ENCODE assay signal across 8 mouse cellular contexts in the genomic region with DNA sequence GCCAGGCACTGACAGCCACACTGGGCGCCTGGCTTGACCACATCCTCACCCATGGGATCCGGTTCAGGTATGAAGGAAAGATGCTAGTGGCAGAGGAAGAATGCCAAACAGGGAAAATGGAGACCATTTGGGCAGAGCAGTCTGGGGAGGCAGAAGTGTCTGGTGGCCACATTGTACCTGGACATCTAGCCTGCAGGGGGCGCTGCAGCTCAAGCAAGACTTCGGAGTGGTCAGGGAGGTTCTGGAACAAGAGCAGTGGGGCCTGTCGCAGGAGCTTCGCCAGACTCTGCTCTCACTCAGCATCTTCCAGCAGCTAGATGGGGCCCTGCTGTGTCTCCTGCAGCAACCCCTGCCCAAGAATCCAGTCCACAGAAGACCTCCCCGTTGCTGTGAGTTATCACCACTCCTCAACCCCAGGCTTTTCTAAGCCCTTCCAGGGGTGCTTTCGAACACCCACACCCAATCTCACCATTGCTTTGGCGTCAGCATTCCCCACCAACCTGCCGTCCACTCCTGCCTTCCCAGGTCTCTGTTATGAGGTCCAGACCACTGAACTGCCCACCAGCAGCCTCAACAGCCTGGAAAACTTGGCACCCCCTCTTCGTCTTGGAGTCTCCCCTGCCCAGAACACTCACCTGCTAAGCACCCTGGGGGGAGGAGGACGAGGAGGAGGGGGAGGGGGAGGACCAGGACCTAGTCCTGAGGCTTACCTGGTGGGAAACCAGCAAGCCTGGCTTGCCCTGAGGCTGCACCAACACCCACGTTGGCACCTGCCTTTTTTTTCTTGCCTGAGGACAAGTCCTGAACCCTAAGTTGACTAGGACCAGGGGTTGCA. TPM values are rescaled to one million over a fixed set of nuclear protein-coding genes. Genes with fewer than 3 reads are reported as not detected.
DNase-seq lines count a peak whose midpoint lies in the region; ATAC-seq and TF ChIP-seq lines count a peak whose summit lies in the region.

No protein-coding gene starts in this region.

- H3K9ac ChIP-seq in ES-E14 (ENCODE audit: insufficient read depth, low read depth, low read length, poor library complexity, severe bottlenecking) = no peak overlapping the region; the same call in 1 of the 2 replicates
- peak overlapping the region; percentile 86 for H3K9ac ChIP-seq in embryonic facial prominence, embryonic 14.5 days (ENCODE audit: low read depth, low read length)
- H3K9ac ChIP-seq in heart, embryonic 16.5 days (ENCODE audit: low read length) = peak overlapping the region; percentile 94
- no peak overlapping the region for H3K9ac ChIP-seq in lung, postnatal 0 days (replicated peaks; ENCODE audit: low read depth)

- peak overlapping the region in 1 of 2 experiments; percentile 93; a peak in 2 of 4 replicates for H3K4me3 ChIP-seq in ES-E14 (ENCODE audit: insufficient read depth in 1 of 2, low read depth in 1 of 2, low read length in 2 of 2, poor library complexity in 1 of 2, severe bottlenecking in 1 of 2)
- peak overlapping the region; percentile 91 for H3K4me3 ChIP-seq in embryonic facial prominence, embryonic 14.5 days (ENCODE audit: low read depth, low read length)
- peak overlapping the region; percentile 96 for H3K4me3 ChIP-seq in heart, embryonic 16.5 days (ENCODE audit: low read length)
- no peak overlapping the region for H3K4me3 ChIP-seq in lung, postnatal 0 days (ENCODE audit: low read depth, low read length)

- in situ Hi-C loops in ES-E14 (cut with MboI; ENCODE audit: low sequenced_read_pairs in 2 of 2, unreplicated experiment in 2 of 2) = no loop called here

- peak; percentile 48 for ATAC-seq in embryonic facial prominence, embryonic 14.5 days (ENCODE audit: low read depth)
- ATAC-seq in heart, embryonic 16.5 days (replicated peaks; ENCODE audit: extremely low read depth, insufficient read depth, low FRiP score) = no peak
- peak; percentile 57 for ATAC-seq in lung, postnatal 0 days

- peak; percentile 73 for DNase-seq in ES-E14 (ENCODE audit: low read depth, low spot score)
- peak; percentile 87 to 89 for DNase-seq in adrenal gland, postnatal 36 days
- DNase-seq in embryonic facial prominence, embryonic 14.5 days (ENCODE audit: low spot score) = peak; percentile 75
- peak; percentile 88 to 89 for DNase-seq in kidney, postnatal 25 days
- DNase-seq in lung, postnatal 0 days (ENCODE audit: low spot score) = peak; percentile 90
- DNase-seq in retina, embryonic 14.5 days (ENCODE audit: low spot score) = peak; percentile 83
- DNase-seq in urinary bladder, postnatal 4 days (ENCODE audit: low spot score in 2 of 2) = peak; percentile 67 to 83

- 35% methylated on average over 12 of the region's 13 CpGs for WGBS in embryonic facial prominence, embryonic 14.5 days
- WGBS in heart, embryonic 16.5 days = 35% methylated on average over 13 of the region's 13 CpGs
- WGBS in lung, postnatal 0 days = 40% methylated on average over 13 of the region's 13 CpGs

- H3K27ac ChIP-seq in ES-E14 (ENCODE audit: insufficient read depth, low read depth, low read length, poor library complexity, severe bottlenecking) = no peak overlapping the region
- peak overlapping the region; percentile 67; the same call in 1 of the 2 replicates for H3K27ac ChIP-seq in embryonic facial prominence, embryonic 14.5 days (replicated peaks; ENCODE audit: low read depth, low read length)
- no peak overlapping the region; the same call in 1 of the 2 replicates for H3K27ac ChIP-seq in heart, embryonic 16.5 days (ENCODE audit: low read length)
- no peak overlapping the region for H3K27ac ChIP-seq in lung, postnatal 0 days (ENCODE audit: low read length)

- no peaks in the 10 kb centered on the region for H3K27me3 ChIP-seq in embryonic facial prominence, embryonic 14.5 days (replicated peaks; ENCODE audit: control insufficient read depth, insufficient read depth, low read length)
- H3K27me3 ChIP-seq in heart, embryonic 16.5 days (ENCODE audit: control insufficient read depth, insufficient read depth, low read length) = no peaks in the 10 kb centered on the region
- H3K27me3 ChIP-seq in lung, postnatal 0 days (replicated peaks; ENCODE audit: insufficient read depth, low read length) = no peaks in the 10 kb centered on the region

- TF ChIP-seq CTCF in lung, postnatal 0 days (IDR thresholded peaks at IDR 0.05) = peak; percentile 91

- H3K9me3 ChIP-seq in ES-E14 (ENCODE audit: control insufficient read depth, insufficient read depth, low read depth, low read length) = no peaks in the 10 kb centered on the region
- H3K9me3 ChIP-seq in embryonic facial prominence, embryonic 14.5 days (ENCODE audit: control insufficient read depth, low read length) = no peaks in the 10 kb centered on the region
- no peaks in the 10 kb centered on the region for H3K9me3 ChIP-seq in heart, embryonic 16.5 days (replicated peaks; ENCODE audit: control insufficient read depth, low read length)
- H3K9me3 ChIP-seq in lung, postnatal 0 days (ENCODE audit: low read length) = no peaks in the 10 kb centered on the region

- TF ChIP-seq EP300 in lung, postnatal 0 days (IDR thresholded peaks at IDR 0.05) = no peak

- H3K4me1 ChIP-seq in ES-E14 (ENCODE audit: control insufficient read depth in 2 of 2, insufficient read depth in 2 of 2, low read length in 2 of 2, poor library complexity in 1 of 2) = 0 out of 4 replicates have a peak, but pooled peaks cover 0 to 3% of the 10 kb centered on the region in 2 experiments
- H3K4me1 ChIP-seq in embryonic facial prominence, embryonic 14.5 days (ENCODE audit: control insufficient read depth, insufficient read depth, low read length) = peaks cover 16% of the 10 kb centered on the region
- H3K4me1 ChIP-seq in heart, embryonic 16.5 days (ENCODE audit: control insufficient read depth, insufficient read depth, low read length) = peaks cover 25% of the 10 kb centered on the region
- H3K4me1 ChIP-seq in lung, postnatal 0 days (ENCODE audit: insufficient read depth, low read depth, low read length) = peaks cover 6% of the 10 kb centered on the region

- H3K36me3 ChIP-seq in ES-E14 (ENCODE audit: control insufficient read depth, insufficient read depth, low read length, poor library complexity, severe bottlenecking) = no peaks in the 10 kb centered on the region
- H3K36me3 ChIP-seq in embryonic facial prominence, embryonic 14.5 days (ENCODE audit: control insufficient read depth, insufficient read depth, low read length) = peaks cover 7% of the 10 kb centered on the region; the same call in 1 of the 2 replicates
- H3K36me3 ChIP-seq in heart, embryonic 16.5 days (ENCODE audit: control insufficient read depth, insufficient read depth) = no peaks in the 10 kb centered on the region
- H3K36me3 ChIP-seq in lung, postnatal 0 days (ENCODE audit: insufficient read depth, low read length) = no peaks in the 10 kb centered on the region

- H3K4me2 ChIP-seq in embryonic facial prominence, embryonic 14.5 days (ENCODE audit: low read depth, low read length) = peak overlapping the region; percentile 90
- peak overlapping the region; percentile 84 for H3K4me2 ChIP-seq in heart, embryonic 16.5 days (ENCODE audit: low read depth, low read length)
- H3K4me2 ChIP-seq in lung, postnatal 0 days (replicated peaks; ENCODE audit: low read depth, low read length) = no peak overlapping the region

TF ChIP-seq in ES-E14, 5 proteins besides CTCF, POLR2A, EP300 and RAD21:
- TF ChIP-seq ZC3H11A (IDR thresholded peaks at IDR 0.05; ENCODE audit: borderline replicate concordance, low read depth, low read length) (no peak), HCFC1 (IDR thresholded peaks at IDR 0.05; ENCODE audit: borderline replicate concordance, insufficient read depth, low read length) (no peak), MAFK (IDR thresholded peaks at IDR 0.05; ENCODE audit: insufficient read depth, low read depth, low read length) (no peak), CHD2 (IDR thresholded peaks at IDR 0.05; ENCODE audit: low read depth, low read length) (no peak), ZNF384 (IDR thresholded peaks at IDR 0.05; ENCODE audit: low read depth, low read length) (no peak)

RNA-seq across cellular contexts. Expression of a gene that starts 1.1 kb away (rescaled TPM):
- 50.5 and 53.9 TPM in 2 replicates for total RNA-seq in ES-E14 (2012; rRNA removed)
- 100 to 1,000 TPM; 103 to 109 TPM for total RNA-seq in adrenal gland, postnatal 36 days (2021)
- 136 and 145 TPM in 2 replicates for polyA plus RNA-seq in embryonic facial prominence, embryonic 14.5 days (2014; fragmentation: Nextera tagmentation; extraction: Ambion mirVana)
- polyA plus RNA-seq in heart, embryonic 16.5 days (2015; fragmentation: Nextera tagmentation; extraction: Ambion mirVana) = 165 and 169 TPM in 2 replicates
- 127 and 128 TPM in 2 replicates for polyA plus RNA-seq in lung, postnatal 0 days (2015; fragmentation: Nextera tagmentation; extraction: Ambion mirVana)

RNA-seq across cellular contexts. Expression of a gene that starts 6.4 kb away (rescaled TPM):
- 1.3 and 1.8 TPM in 2 replicates for total RNA-seq in ES-E14 (2012; rRNA removed)
- total RNA-seq in adrenal gland, postnatal 36 days (2021) = 1 to 10 TPM; 5.2 to 5.9 TPM
- polyA plus RNA-seq in embryonic facial prominence, embryonic 14.5 days (2014; fragmentation: Nextera tagmentation; extraction: Ambion mirVana) = 2.1 TPM in 2 replicates
- polyA plus RNA-seq in heart, embryonic 16.5 days (2015; fragmentation: Nextera tagmentation; extraction: Ambion mirVana) = 1.9 and 2.2 TPM in 2 replicates
- 1.9 TPM in 2 replicates for polyA plus RNA-seq in lung, postnatal 0 days (2015; fragmentation: Nextera tagmentation; extraction: Ambion mirVana)

RNA-seq across cellular contexts. Expression of a gene that starts 6.4 kb away (rescaled TPM):
- total RNA-seq in ES-E14 (2012; rRNA removed) = 4.6 and 4.7 TPM in 2 replicates
- 1 to 10 TPM; 3.6 to 4.1 TPM for total RNA-seq in adrenal gland, postnatal 36 days (2021)
- polyA plus RNA-seq in embryonic facial prominence, embryonic 14.5 days (2014; fragmentation: Nextera tagmentation; extraction: Ambion mirVana) = 1.3 and 3.4 TPM in 2 replicates
- 2.0 and 2.6 TPM in 2 replicates for polyA plus RNA-seq in heart, embryonic 16.5 days (2015; fragmentation: Nextera tagmentation; extraction: Ambion mirVana)
- 1.2 and 1.5 TPM in 2 replicates for polyA plus RNA-seq in lung, postnatal 0 days (2015; fragmentation: Nextera tagmentation; extraction: Ambion mirVana)

RNA-seq across cellular contexts. Expression of a gene that starts 7.5 kb away (rescaled TPM):
- total RNA-seq in ES-E14 (2012; rRNA removed) = 42.3 and 92.6 TPM in 2 replicates
- total RNA-seq in adrenal gland, postnatal 36 days (2021) = 10 to 100 TPM; 58.3 to 77.1 TPM
- 48.7 and 49.3 TPM in 2 replicates for polyA plus RNA-seq in embryonic facial prominence, embryonic 14.5 days (2014; fragmentation: Nextera tagmentation; extraction: Ambion mirVana)
- 14.0 and 23.9 TPM in 2 replicates for polyA plus RNA-seq in heart, embryonic 16.5 days (2015; fragmentation: Nextera tagmentation; extraction: Ambion mirVana)
- polyA plus RNA-seq in lung, postnatal 0 days (2015; fragmentation: Nextera tagmentation; extraction: Ambion mirVana) = 21.6 and 23.5 TPM in 2 replicates

RNA-seq across cellular contexts. Expression of a gene that starts 13.6 kb away (rescaled TPM):
- 47.5 and 63.8 TPM in 2 replicates for total RNA-seq in ES-E14 (2012; rRNA removed)
- 10 to 100 TPM; 69.8 to 90.1 TPM for total RNA-seq in adrenal gland, postnatal 36 days (2021)
- polyA plus RNA-seq in embryonic facial prominence, embryonic 14.5 days (2014; fragmentation: Nextera tagmentation; extraction: Ambion mirVana) = 61.8 and 82.1 TPM in 2 replicates
- 96.1 and 98.3 TPM in 2 replicates for polyA plus RNA-seq in heart, embryonic 16.5 days (2015; fragmentation: Nextera tagmentation; extraction: Ambion mirVana)
- polyA plus RNA-seq in lung, postnatal 0 days (2015; fragmentation: Nextera tagmentation; extraction: Ambion mirVana) = 57.9 and 62.4 TPM in 2 replicates

Comparison
In these comparisons a context has a peak if more than half of its experiments do, and no peak if none do; other contexts are left out.
1. H3K9ac ChIP-seq: peak in embryonic facial prominence, embryonic 14.5 days (single experiment) and heart, embryonic 16.5 days (single experiment); none in ES-E14 (single experiment) and lung, postnatal 0 days (single experiment).
2. Peak in every context shown above with its lines, with median percentiles within 50 percentile points of each other: DNase-seq.